Comparison of ENCODE assay signal across 7 mouse cellular contexts in the genomic region with DNA sequence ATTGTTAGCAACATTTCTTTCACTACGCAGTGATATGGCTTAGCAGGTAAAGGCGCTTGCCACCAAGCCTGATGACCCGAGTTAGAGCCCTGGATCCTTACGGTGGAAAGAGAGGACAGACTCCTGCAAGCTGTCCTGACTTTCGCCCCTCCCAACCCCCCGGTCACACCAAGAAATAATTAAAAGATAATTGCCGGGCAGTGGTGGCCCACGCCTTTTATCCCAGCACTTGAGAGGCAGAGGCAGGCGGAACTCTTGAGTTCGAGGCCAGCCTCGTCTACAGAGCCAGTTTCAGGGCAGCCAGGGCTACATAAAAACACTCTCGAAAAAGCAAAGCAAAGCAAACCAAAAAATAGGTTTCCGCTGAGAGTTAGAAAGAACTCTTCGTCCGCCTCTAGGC. TPM values are rescaled to one million over a fixed set of nuclear protein-coding genes. Genes with fewer than 3 reads are reported as not detected.
DNase-seq lines count a peak whose midpoint lies in the region; ATAC-seq and TF ChIP-seq lines count a peak whose summit lies in the region.

No protein-coding gene starts in this region.

- DNase-seq in spleen, adult 2 months (ENCODE audit: low read depth in 1 of 2, low spot score in 2 of 2): no peak
- no peak for DNase-seq in spleen, adult 18-20 months
- DNase-seq in forebrain, embryonic 11.5 days (ENCODE audit: low spot score): no peak
- DNase-seq in liver, embryonic 11.5 days (ENCODE audit: low spot score): no peak
- DNase-seq in ovary, adult 18-20 months (ENCODE audit: low spot score): no peak
- DNase-seq in frontal cortex, adult 2 months (ENCODE audit: extremely low spot score in 1 of 2, low spot score in 1 of 2): no peak

- no peak for TF ChIP-seq CTCF in spleen, adult 2 months (IDR thresholded peaks at IDR 0.05; ENCODE audit: extremely low read depth, insufficient read depth, insufficient read length, insufficient replicate concordance)

- peak overlapping the region; percentile 85 for H3K4me2 ChIP-seq in forebrain, embryonic 11.5 days (ENCODE audit: low read depth, low read length, severe bottlenecking)
- H3K4me2 ChIP-seq in liver, embryonic 11.5 days: peak overlapping the region; percentile 74
- peak overlapping the region; percentile 65 for H3K4me2 ChIP-seq in stomach, embryonic 16.5 days (ENCODE audit: low read depth, low read length)

- H3K9ac ChIP-seq in forebrain, embryonic 11.5 days (ENCODE audit: low read length): peak overlapping the region; percentile 81
- peak overlapping the region; percentile 87 for H3K9ac ChIP-seq in liver, embryonic 11.5 days (ENCODE audit: low read depth, low read length)
- peak overlapping the region; percentile 88 for H3K9ac ChIP-seq in stomach, embryonic 16.5 days (ENCODE audit: low read length)

- H3K27ac ChIP-seq in spleen, adult 2 months (ENCODE audit: insufficient read depth, low read length): peak overlapping the region; percentile 73
- H3K27ac ChIP-seq in forebrain, embryonic 11.5 days (ENCODE audit: low read depth, low read length): peak overlapping the region; percentile 25; the same call in 1 of the 2 replicates
- peak overlapping the region; percentile 80 for H3K27ac ChIP-seq in liver, embryonic 11.5 days (ENCODE audit: low read depth, low read length)
- peak overlapping the region; percentile 84 for H3K27ac ChIP-seq in stomach, embryonic 16.5 days (ENCODE audit: low read length)

- H3K4me3 ChIP-seq in spleen, adult 2 months (ENCODE audit: extremely low read depth, insufficient read depth, insufficient read length): peak overlapping the region; percentile 97
- H3K4me3 ChIP-seq in forebrain, embryonic 11.5 days (ENCODE audit: low read depth, low read length): peak overlapping the region; percentile 66
- peak overlapping the region; percentile 70 for H3K4me3 ChIP-seq in liver, embryonic 11.5 days (ENCODE audit: low read depth, low read length)
- peak overlapping the region; percentile 75 for H3K4me3 ChIP-seq in stomach, embryonic 16.5 days (replicated peaks; ENCODE audit: low read length)

- 7% methylated on average over 15 of the region's 15 CpGs for WGBS in spleen, adult 2 months
- 10% methylated on average over 15 of the region's 15 CpGs for WGBS in forebrain, embryonic 11.5 days
- 6% methylated on average over 15 of the region's 15 CpGs for WGBS in liver, embryonic 11.5 days
- WGBS in stomach, embryonic 16.5 days: 5% methylated on average over 15 of the region's 15 CpGs

- no peaks in the 10 kb centered on the region for H3K27me3 ChIP-seq in spleen, adult 2 months (ENCODE audit: control insufficient read depth, insufficient read depth, low read length)
- no peaks in the 10 kb centered on the region for H3K27me3 ChIP-seq in forebrain, embryonic 11.5 days (ENCODE audit: control insufficient read depth, insufficient read depth, low read length)
- no peaks in the 10 kb centered on the region for H3K27me3 ChIP-seq in liver, embryonic 11.5 days (replicated peaks; ENCODE audit: control insufficient read depth, insufficient read depth, low read length)
- H3K27me3 ChIP-seq in stomach, embryonic 16.5 days (ENCODE audit: control insufficient read depth, insufficient read depth, low read length): no peaks in the 10 kb centered on the region

- peaks cover 2% of the 10 kb centered on the region; the same call in 1 of the 2 replicates for H3K4me1 ChIP-seq in spleen, adult 2 months (ENCODE audit: control insufficient read depth, insufficient read depth, insufficient read length)
- 0 out of 2 replicates have a peak, but pooled peaks cover 2% of the 10 kb centered on the region for H3K4me1 ChIP-seq in forebrain, embryonic 11.5 days (replicated peaks; ENCODE audit: control insufficient read depth, insufficient read depth, low read length)
- peaks cover 17% of the 10 kb centered on the region for H3K4me1 ChIP-seq in liver, embryonic 11.5 days (replicated peaks; ENCODE audit: control insufficient read depth, insufficient read depth, low read length)
- H3K4me1 ChIP-seq in stomach, embryonic 16.5 days (ENCODE audit: control insufficient read depth, insufficient read depth, low read length): peaks cover 10% of the 10 kb centered on the region

- H3K36me3 ChIP-seq in spleen, adult 2 months (ENCODE audit: control insufficient read depth, insufficient read depth, low read length): peaks cover 10% of the 10 kb centered on the region
- no peaks in the 10 kb centered on the region for H3K36me3 ChIP-seq in forebrain, embryonic 11.5 days (ENCODE audit: control insufficient read depth, insufficient read depth, low read length)
- peaks cover 14% of the 10 kb centered on the region for H3K36me3 ChIP-seq in liver, embryonic 11.5 days (ENCODE audit: control insufficient read depth, insufficient read depth, low read length)
- H3K36me3 ChIP-seq in stomach, embryonic 16.5 days (ENCODE audit: control insufficient read depth, insufficient read depth, low read length): 0 out of 2 replicates have a peak, but pooled peaks cover 3% of the 10 kb centered on the region

- peak; percentile 69 for ATAC-seq in forebrain, embryonic 11.5 days (replicated peaks; ENCODE audit: low FRiP score)
- peak; percentile 22; the same call in 1 of the 2 replicates for ATAC-seq in liver, embryonic 11.5 days (replicated peaks; ENCODE audit: low FRiP score)
- peak; percentile 26 for ATAC-seq in stomach, embryonic 16.5 days (ENCODE audit: insufficient read depth, low FRiP score)

- TF ChIP-seq POLR2A in spleen, adult 2 months (IDR thresholded peaks at IDR 0.05; ENCODE audit: low read depth, low read length): no peak

- no peaks in the 10 kb centered on the region for H3K9me3 ChIP-seq in forebrain, embryonic 11.5 days (ENCODE audit: control insufficient read depth, low read length)
- no peaks in the 10 kb centered on the region for H3K9me3 ChIP-seq in liver, embryonic 11.5 days (ENCODE audit: control insufficient read depth, low read length)
- no peaks in the 10 kb centered on the region for H3K9me3 ChIP-seq in stomach, embryonic 16.5 days (replicated peaks; ENCODE audit: control insufficient read depth, low read length)

RNA-seq across cellular contexts. Expression of a gene that starts 0.3 kb away (rescaled TPM):
- polyA plus RNA-seq in spleen, adult 2 months (2012; rRNA removed): 28.0 and 30.7 TPM in 2 replicates
- polyA plus RNA-seq in forebrain, embryonic 11.5 days (2014; fragmentation: Nextera tagmentation; extraction: Ambion mirVana): 317 and 322 TPM in 2 replicates
- polyA plus RNA-seq in liver, embryonic 11.5 days (2014; fragmentation: Nextera tagmentation; extraction: Ambion mirVana): 311 and 340 TPM in 2 replicates
- polyA plus RNA-seq in stomach, embryonic 16.5 days (2015; fragmentation: Nextera tagmentation; extraction: Ambion mirVana): 290 and 321 TPM in 2 replicates
- 235 and 288 TPM in 2 replicates for polyA plus RNA-seq in frontal cortex, adult 2 months (2012; rRNA removed)

RNA-seq across cellular contexts. Expression of a gene that starts 11.1 kb away (rescaled TPM):
- 3.3 and 3.8 TPM in 2 replicates for polyA plus RNA-seq in spleen, adult 2 months (2012; rRNA removed)
- polyA plus RNA-seq in forebrain, embryonic 11.5 days (2014; fragmentation: Nextera tagmentation; extraction: Ambion mirVana): 5.8 and 7.7 TPM in 2 replicates
- 7.9 and 8.1 TPM in 2 replicates for polyA plus RNA-seq in liver, embryonic 11.5 days (2014; fragmentation: Nextera tagmentation; extraction: Ambion mirVana)
- polyA plus RNA-seq in stomach, embryonic 16.5 days (2015; fragmentation: Nextera tagmentation; extraction: Ambion mirVana): 3.8 and 5.2 TPM in 2 replicates
- 37.2 and 42.7 TPM in 2 replicates for polyA plus RNA-seq in frontal cortex, adult 2 months (2012; rRNA removed)

RNA-seq across cellular contexts. Expression of a gene that starts 15.3 kb away (rescaled TPM):
- polyA plus RNA-seq in spleen, adult 2 months (2012; rRNA removed): 8.6 and 12.1 TPM in 2 replicates
- 69.7 and 75.5 TPM in 2 replicates for polyA plus RNA-seq in forebrain, embryonic 11.5 days (2014; fragmentation: Nextera tagmentation; extraction: Ambion mirVana)
- 68.0 and 68.4 TPM in 2 replicates for polyA plus RNA-seq in liver, embryonic 11.5 days (2014; fragmentation: Nextera tagmentation; extraction: Ambion mirVana)
- polyA plus RNA-seq in stomach, embryonic 16.5 days (2015; fragmentation: Nextera tagmentation; extraction: Ambion mirVana): 41.1 and 44.8 TPM in 2 replicates
- 35.9 and 36.2 TPM in 2 replicates for polyA plus RNA-seq in frontal cortex, adult 2 months (2012; rRNA removed)

RNA-seq across cellular contexts. Expression of a gene that starts 20.8 kb away (rescaled TPM):
- polyA plus RNA-seq in spleen, adult 2 months (2012; rRNA removed): 11.5 and 12.7 TPM in 2 replicates
- 7.5 and 10.3 TPM in 2 replicates for polyA plus RNA-seq in forebrain, embryonic 11.5 days (2014; fragmentation: Nextera tagmentation; extraction: Ambion mirVana)
- 9.5 and 13.5 TPM in 2 replicates for polyA plus RNA-seq in liver, embryonic 11.5 days (2014; fragmentation: Nextera tagmentation; extraction: Ambion mirVana)
- 28.8 and 30.0 TPM in 2 replicates for polyA plus RNA-seq in stomach, embryonic 16.5 days (2015; fragmentation: Nextera tagmentation; extraction: Ambion mirVana)
- 15.0 and 16.2 TPM in 2 replicates for polyA plus RNA-seq in frontal cortex, adult 2 months (2012; rRNA removed)

RNA-seq across cellular contexts. Expression of a gene that starts 22.8 kb away (rescaled TPM):
- 100 and 174 TPM in 2 replicates for polyA plus RNA-seq in spleen, adult 2 months (2012; rRNA removed)
- 29.7 and 33.3 TPM in 2 replicates for polyA plus RNA-seq in forebrain, embryonic 11.5 days (2014; fragmentation: Nextera tagmentation; extraction: Ambion mirVana)
- 34.3 and 35.1 TPM in 2 replicates for polyA plus RNA-seq in liver, embryonic 11.5 days (2014; fragmentation: Nextera tagmentation; extraction: Ambion mirVana)
- polyA plus RNA-seq in stomach, embryonic 16.5 days (2015; fragmentation: Nextera tagmentation; extraction: Ambion mirVana): 33.9 and 34.6 TPM in 2 replicates
- polyA plus RNA-seq in frontal cortex, adult 2 months (2012; rRNA removed): 70.6 and 75.5 TPM in 2 replicates

Comparison
In these comparisons a context has a peak if more than half of its experiments do, and no peak if none do; other contexts are left out.
1. H3K27ac ChIP-seq: peak in every context shown above with its lines; median percentile 84 in stomach, embryonic 16.5 days; 80 in liver, embryonic 11.5 days; 73 in spleen, adult 2 months; 25 in forebrain, embryonic 11.5 days.